Mouse (Mus musculus): ENCODE results near the gene Mea1. TPM values are rescaled to one million over a fixed set of nuclear protein-coding genes. Genes with fewer than 3 reads are reported as not detected.

The Mea1 gene
- polyA plus RNA-seq, 1 experiment from 2014 or later: 241 TPM

DNA sequence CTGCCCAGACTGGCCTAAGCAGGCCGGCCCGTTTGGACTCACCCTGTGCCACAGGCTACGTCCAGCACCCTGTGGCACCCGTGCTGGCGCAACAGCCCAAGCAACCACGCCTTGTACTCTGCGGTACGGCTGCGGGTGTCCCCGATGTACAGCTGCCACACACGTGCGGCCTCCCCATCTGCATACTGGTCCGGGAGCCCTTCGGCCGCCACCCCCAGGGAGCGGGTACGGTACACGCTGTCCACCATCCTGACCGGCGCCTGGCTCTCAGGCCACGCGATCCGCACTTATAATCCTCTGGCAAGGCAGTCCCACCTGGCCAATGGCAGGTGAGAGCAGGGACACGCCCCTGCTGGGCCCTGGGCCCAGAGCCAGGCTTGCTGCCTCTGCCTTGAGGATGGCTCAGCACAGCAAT is 50.3 kb downstream of the Mea1 start, which contains the start of gene Gnmt:
Gnmt (minus strand) TSS at position 265 of the 415 bp plus-strand sequence.
- H3K4me1 ChIP-seq (replicated peaks): 0 out of 2 replicates have a peak, but pooled peaks cover 4% of the 10 kb centered on the region
- WGBS: 15% methylated on average over 24 of the region's 24 CpGs
- peaks cover 20% of the 10 kb centered on the region for H3K36me3 ChIP-seq
- no peak within 1 kb of the TSS for H3K4me3 ChIP-seq (replicated peaks)
- peaks cover 15% of the 10 kb centered on the region for H3K27me3 ChIP-seq
- 0 out of 2 replicates have a peak within 1 kb of the TSS, but pooled peaks have one; percentile 10 for H3K4me2 ChIP-seq (replicated peaks)
- no peaks in the 10 kb centered on the region for H3K9me3 ChIP-seq
- peak within 1 kb of the TSS; percentile 53; the same call in 1 of the 2 replicates for H3K9ac ChIP-seq (replicated peaks)
- ATAC-seq: peak; percentile 28; the same call in 1 of the 2 replicates
- no peak within 1 kb of the TSS for H3K27ac ChIP-seq

Other genes starting within 250 kb of the Mea1 start
- gene Crip3, start 249.9 kb upstream of the Mea1 start, polyA plus RNA-seq (2015; fragmentation: Nextera tagmentation; extraction: Ambion mirVana): 2.1 TPM in 2 replicates
- not detected in 2 replicates for gene Slc22a7, start 240.3 kb upstream of the Mea1 start, polyA plus RNA-seq (2015; fragmentation: Nextera tagmentation; extraction: Ambion mirVana)
- gene Ttbk1, start 191.1 kb upstream of the Mea1 start, polyA plus RNA-seq (2015; fragmentation: Nextera tagmentation; extraction: Ambion mirVana): 4.6 and 5.0 TPM in 2 replicates
- gene Dnph1, start 182.1 kb upstream of the Mea1 start, polyA plus RNA-seq (2015; fragmentation: Nextera tagmentation; extraction: Ambion mirVana): 31.6 and 32.4 TPM in 2 replicates
- 18.7 and 20.3 TPM in 2 replicates for gene Cul9, start 132.4 kb upstream of the Mea1 start, polyA plus RNA-seq (2015; fragmentation: Nextera tagmentation; extraction: Ambion mirVana)
- 4.1 and 6.0 TPM in 2 replicates for gene Srf, start 122.6 kb upstream of the Mea1 start, polyA plus RNA-seq (2015; fragmentation: Nextera tagmentation; extraction: Ambion mirVana)
- 33.4 and 37.5 TPM in 2 replicates for gene Ptk7, start 49.3 kb upstream of the Mea1 start, polyA plus RNA-seq (2015; fragmentation: Nextera tagmentation; extraction: Ambion mirVana)
- gene Klc4, start 32.8 kb upstream of the Mea1 start, polyA plus RNA-seq (2015; fragmentation: Nextera tagmentation; extraction: Ambion mirVana): 49.1 and 54.1 TPM in 2 replicates
- gene Mrpl2, start 32.6 kb upstream of the Mea1 start, polyA plus RNA-seq (2015; fragmentation: Nextera tagmentation; extraction: Ambion mirVana): 75.1 and 89.5 TPM in 2 replicates
- 41.6 and 46.3 TPM in 2 replicates for gene Cul7, start 28.5 kb upstream of the Mea1 start, polyA plus RNA-seq (2015; fragmentation: Nextera tagmentation; extraction: Ambion mirVana)
- 48.1 and 49.9 TPM in 2 replicates for gene Rrp36, start 4.4 kb upstream of the Mea1 start, polyA plus RNA-seq (2015; fragmentation: Nextera tagmentation; extraction: Ambion mirVana)
- 152 TPM in 2 replicates for gene Klhdc3, start 2.1 kb downstream of the Mea1 start, polyA plus RNA-seq (2015; fragmentation: Nextera tagmentation; extraction: Ambion mirVana)
- 88.6 and 94.5 TPM in 2 replicates for gene Ppp2r5d, start 26.3 kb downstream of the Mea1 start, polyA plus RNA-seq (2015; fragmentation: Nextera tagmentation; extraction: Ambion mirVana)
- gene Pex6, start 32.7 kb downstream of the Mea1 start, polyA plus RNA-seq (2015; fragmentation: Nextera tagmentation; extraction: Ambion mirVana): 21.3 and 24.3 TPM in 2 replicates
- gene Gnmt, start 50.4 kb downstream of the Mea1 start, polyA plus RNA-seq (2015; fragmentation: Nextera tagmentation; extraction: Ambion mirVana): 0.80 and 0.81 TPM in 2 replicates
- gene Cnpy3, start 73.4 kb downstream of the Mea1 start, polyA plus RNA-seq (2015; fragmentation: Nextera tagmentation; extraction: Ambion mirVana): 55.7 and 59.8 TPM in 2 replicates
- gene Ptcra, start 84.9 kb downstream of the Mea1 start, polyA plus RNA-seq (2015; fragmentation: Nextera tagmentation; extraction: Ambion mirVana): 0.24 and 0.46 TPM in 2 replicates
- gene 2310039H08Rik, start 93.8 kb downstream of the Mea1 start, polyA plus RNA-seq (2015; fragmentation: Nextera tagmentation; extraction: Ambion mirVana): 53.4 and 54.0 TPM in 2 replicates
- gene Rpl7l1, start 103.9 kb downstream of the Mea1 start, polyA plus RNA-seq (2015; fragmentation: Nextera tagmentation; extraction: Ambion mirVana): 119 and 125 TPM in 2 replicates
- gene Bicral, start 179.7 kb downstream of the Mea1 start, polyA plus RNA-seq (2015; fragmentation: Nextera tagmentation; extraction: Ambion mirVana): 9.4 and 9.6 TPM in 2 replicates
- gene Tbcc, start 211.9 kb downstream of the Mea1 start, polyA plus RNA-seq (2015; fragmentation: Nextera tagmentation; extraction: Ambion mirVana): 56.6 and 68.3 TPM in 2 replicates
- not detected in 2 replicates for gene Prph2, start 231.7 kb downstream of the Mea1 start, polyA plus RNA-seq (2015; fragmentation: Nextera tagmentation; extraction: Ambion mirVana)

Measured in midbrain, embryonic 13.5 days (tissue).